Mouse (Mus musculus): ENCODE data around the gene Prkag1.

Prkag1 gene

DNA sequence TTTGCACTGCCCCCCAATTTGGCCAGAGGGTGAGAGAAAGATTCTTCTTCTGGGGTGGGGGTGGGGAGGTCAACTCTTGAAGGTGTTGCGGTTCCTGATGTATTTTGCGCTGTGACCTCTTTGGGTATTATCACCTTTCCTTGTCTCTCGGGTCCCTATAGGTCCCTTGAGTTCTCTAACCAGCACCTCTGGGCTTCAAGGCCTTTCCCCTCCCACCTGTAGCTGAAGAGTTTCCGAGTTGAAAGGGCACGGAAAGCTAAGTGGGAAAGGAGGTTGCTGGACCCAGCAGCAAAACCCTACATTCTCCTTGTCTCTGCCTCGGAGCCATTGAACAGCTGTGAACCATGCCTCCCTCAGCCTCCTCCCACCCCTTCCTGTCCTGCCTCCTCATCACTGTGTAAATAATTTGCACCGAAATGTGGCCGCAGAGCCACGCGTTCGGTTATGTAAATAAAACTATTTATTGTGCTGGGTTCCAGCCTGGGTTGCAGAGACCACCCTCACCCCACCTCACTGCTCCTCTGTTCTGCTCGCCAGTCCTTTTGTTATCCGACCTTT lies 38.1 kb downstream of the Prkag1 start:
- DNase-seq (ENCODE audit: low read depth, low spot score): no peak

DNA sequence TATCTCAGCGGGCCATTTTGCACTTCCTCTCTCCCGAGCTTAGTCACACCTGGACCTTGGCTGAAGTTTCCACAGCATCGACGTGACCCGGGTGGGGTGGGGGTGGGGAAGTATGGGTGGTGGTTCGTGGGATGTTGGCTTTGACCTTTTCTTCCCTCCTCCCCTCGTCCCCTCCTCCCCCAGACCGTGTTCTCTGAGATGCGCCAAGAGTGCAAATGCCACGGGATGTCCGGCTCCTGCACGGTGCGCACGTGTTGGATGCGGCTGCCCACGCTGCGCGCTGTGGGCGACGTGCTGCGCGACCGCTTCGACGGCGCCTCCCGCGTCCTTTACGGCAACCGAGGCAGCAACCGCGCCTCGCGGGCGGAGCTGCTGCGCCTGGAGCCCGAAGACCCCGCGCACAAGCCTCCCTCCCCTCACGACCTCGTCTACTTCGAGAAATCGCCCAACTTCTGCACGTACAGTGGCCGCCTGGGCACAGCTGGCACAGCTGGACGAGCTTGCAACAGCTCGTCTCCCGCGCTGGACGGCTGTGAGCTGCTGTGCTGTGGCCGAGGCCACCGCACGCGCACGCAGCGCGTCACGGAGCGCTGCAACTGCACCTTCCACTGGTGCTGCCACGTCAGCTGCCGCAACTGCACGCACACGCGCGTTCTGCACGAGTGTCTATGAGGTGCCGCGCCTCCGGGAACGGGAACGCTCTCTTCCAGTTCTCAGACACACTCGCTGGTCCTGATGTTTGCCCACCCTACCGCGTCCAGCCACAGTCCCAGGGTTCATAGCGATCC lies 38.9 kb downstream of the Prkag1 start:
- no peak for DNase-seq (ENCODE audit: low read depth, low spot score)

DNA sequence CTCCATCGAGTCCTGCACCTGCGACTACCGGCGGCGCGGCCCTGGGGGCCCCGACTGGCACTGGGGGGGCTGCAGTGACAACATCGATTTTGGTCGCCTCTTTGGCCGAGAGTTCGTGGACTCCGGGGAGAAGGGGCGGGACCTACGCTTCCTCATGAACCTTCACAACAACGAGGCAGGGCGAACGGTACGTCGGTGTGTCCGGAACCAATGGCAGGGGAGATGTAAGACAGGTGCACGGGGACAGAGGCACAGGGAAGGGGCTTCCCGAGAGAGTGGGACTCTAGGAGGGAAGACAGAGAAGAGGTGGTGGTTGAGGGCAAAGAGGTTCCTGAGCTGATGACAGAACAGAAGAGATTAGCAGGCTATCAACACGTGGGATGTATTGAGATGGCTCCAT lies 39.5 kb downstream of the Prkag1 start:
- DNase-seq (ENCODE audit: low read depth, low spot score): no peak

DNA sequence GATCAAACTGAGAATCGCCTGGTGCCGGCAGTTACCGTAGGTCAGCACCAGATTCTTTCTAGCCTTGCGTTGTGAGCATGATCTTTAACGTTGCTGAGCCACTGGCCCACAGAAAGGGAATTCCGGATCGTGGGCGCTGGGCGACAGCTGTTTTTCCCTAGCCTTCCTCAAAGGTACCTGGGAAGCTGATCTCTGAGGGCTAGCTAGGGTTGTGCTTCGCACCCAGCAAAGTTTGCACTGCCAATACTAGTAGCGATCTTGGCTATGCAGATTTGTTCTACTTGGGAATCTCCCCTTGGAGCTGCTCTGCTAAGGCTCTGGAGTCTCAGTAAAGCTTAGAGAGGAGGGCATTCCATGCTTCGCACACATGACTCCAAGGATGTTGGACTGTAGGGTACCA lies 40.1 kb downstream of the Prkag1 start:
- DNase-seq (ENCODE audit: low read depth, low spot score): no peak

DNA sequence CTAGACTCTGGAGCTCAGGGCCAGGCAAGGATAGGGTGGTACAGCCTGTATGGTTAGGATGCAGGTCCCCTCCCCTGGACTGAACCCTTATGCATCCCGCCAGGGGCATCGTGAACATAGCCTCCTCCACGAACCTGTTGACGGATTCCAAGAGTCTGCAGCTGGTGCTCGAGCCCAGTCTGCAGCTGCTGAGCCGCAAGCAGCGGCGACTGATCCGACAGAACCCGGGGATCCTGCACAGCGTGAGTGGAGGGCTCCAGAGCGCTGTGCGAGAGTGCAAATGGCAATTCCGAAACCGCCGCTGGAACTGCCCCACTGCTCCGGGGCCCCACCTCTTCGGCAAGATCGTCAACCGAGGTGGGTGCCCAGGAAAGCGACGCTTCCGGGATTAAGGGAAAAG lies 40.6 kb downstream of the Prkag1 start:
- no peak for DNase-seq (ENCODE audit: low read depth, low spot score)

DNA sequence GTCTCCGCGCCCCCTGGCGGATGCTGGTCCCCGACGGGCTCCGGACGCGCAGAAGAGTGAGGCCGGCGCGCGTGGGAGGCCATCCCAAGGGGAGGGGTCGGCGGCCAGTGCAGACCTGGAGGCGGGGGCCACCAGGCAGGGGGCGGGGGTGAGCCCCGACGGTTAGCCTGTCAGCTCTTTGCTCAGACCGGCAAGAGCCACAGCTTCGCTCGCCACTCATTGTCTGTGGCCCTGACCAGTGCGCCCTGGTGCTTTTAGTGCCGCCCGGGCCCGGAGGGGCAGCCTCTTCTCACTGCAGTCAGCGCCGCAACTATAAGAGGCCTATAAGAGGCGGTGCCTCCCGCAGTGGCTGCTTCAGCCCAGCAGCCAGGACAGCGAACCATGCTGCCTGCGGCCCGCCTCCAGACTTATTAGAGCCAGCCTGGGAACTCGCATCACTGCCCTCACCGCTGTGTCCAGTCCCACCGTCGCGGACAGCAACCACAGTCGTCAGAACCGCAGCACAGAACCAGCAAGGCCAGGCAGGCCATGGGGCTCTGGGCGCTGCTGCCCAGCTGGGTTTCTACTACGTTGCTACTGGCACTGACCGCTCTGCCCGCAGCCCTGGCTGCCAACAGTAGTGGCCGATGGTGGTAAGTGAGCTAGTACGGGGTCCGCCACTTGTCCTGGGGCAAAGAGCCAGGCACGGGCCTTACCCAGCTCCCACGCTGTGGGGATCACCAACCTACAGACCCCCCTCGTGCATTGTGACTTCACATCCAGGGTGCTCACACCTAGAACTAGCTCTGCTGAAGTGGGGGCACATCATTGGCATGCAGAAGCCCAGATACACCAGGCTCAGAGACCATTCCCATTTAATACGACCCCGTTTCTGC lies 41.4 kb downstream of the Prkag1 start, which contains the start of gene Wnt1:
Gene Wnt1, plus strand, starts transcription at position 197 of the 875 bp plus-strand sequence.
- DNase-seq (ENCODE audit: low read depth, low spot score): no peak

DNA sequence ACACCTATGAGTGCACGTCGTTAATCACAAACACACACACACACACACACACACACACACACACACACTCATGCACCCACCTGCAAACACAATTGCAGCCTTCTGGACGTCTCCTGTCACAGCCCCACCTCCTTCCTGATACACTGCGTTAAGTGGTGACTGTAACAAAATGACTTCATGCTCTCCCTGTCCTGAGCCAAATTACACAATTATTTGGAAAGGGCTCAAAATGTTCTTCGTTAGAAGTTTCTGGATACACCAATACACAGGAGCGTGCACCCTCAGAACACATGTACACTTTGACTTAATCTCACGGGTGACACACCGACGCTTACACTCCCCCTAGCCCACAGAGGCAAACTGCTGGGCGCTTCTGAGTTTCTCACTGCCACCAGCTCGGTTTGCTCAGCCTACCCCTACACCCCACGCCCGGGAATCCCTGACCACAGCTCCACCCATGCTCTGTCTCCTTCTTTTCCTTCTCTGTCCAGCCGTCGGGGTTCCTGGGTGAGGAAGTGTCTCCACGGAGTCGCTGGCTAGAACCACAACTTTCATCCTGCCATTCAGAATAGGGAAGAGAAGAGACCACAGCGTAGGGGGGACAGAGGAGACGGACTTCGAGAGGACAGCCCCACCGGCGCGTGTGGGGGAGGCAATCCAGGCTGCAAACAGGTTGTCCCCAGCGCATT lies 42.2 kb downstream of the Prkag1 start:
- DNase-seq (ENCODE audit: low read depth, low spot score): no peak

DNA sequence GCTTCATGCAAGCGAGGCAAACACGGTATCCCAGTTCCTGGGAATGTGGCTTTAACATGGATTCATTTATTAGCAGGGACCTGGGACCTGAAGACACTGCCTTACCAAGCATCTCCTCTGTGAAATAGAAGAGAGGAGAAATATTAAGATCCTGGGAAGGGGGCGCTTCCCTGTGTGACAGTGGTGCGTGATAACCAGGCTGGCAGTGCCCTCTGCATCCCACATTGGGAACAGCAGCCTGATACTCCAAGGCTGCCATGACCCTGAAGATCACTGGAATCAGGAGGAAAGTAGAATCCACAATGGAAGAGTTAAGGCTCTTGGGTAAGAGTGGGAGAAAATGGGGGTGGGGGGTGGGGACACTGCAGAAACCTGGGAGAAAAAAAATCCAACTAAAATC lies 43.4 kb downstream of the Prkag1 start:
- DNase-seq (ENCODE audit: low read depth, low spot score): no peak

DNA sequence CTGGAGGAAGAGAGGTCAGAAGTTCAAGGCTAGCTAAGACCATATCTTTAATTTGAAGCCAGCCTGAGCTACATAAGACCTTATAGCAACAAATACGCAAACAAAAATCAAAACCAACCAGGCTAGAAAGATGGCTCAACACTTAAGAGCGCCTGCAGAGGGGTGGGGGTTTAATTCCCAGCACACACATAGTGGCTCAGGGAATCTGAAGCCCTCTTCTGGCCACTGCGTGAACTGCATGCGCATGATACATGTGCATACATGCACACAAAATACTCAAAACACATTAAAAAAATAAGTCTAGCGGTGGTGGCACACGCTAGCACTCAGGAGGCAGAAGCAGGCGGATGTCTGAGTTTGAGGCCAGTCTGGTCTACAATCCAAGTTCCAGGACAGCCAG lies 45.6 kb downstream of the Prkag1 start:
- no peak for DNase-seq (ENCODE audit: low read depth, low spot score)

DNA sequence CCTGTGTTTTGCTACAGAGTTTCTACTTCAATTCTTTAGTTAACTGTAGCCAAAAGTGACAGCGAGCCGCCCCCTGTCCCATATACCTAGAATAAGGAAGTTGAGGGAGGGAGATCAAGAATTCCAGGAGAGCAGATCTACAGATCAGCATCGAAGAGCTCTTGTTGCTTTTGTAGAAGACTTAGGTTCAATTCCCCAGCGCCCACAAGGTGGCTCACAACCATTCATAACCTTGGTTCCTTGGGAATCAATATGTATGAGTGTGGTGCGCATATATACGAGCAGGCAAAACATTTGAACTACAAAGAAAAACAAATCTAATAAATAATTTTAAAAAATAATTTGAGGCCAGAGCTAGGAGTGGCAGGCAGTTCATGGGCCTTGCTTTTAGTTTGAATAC lies 50.2 kb downstream of the Prkag1 start:
- DNase-seq (ENCODE audit: low read depth, low spot score): no peak

DNA sequence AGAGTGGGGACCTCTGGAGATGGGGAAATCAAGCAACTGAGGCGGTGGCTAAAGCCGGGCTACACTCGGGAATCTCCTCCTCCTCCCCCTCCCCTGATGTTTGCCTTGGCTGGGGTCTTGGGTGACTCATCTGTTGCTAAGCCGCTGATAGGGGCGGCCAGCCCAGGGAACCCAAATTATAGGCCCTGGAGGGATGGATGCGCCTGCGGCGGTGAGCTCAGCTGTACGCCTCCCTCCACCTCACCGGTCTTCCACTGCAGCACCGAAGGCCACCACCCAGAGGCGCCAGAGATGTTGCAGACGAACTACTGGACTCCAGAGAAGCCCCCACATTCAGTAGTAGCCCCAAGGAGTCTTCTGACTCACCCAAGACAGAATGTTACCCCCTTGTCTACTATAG lies 50.7 kb downstream of the Prkag1 start:
- DNase-seq (ENCODE audit: low read depth, low spot score): peak; percentile 62

DNA sequence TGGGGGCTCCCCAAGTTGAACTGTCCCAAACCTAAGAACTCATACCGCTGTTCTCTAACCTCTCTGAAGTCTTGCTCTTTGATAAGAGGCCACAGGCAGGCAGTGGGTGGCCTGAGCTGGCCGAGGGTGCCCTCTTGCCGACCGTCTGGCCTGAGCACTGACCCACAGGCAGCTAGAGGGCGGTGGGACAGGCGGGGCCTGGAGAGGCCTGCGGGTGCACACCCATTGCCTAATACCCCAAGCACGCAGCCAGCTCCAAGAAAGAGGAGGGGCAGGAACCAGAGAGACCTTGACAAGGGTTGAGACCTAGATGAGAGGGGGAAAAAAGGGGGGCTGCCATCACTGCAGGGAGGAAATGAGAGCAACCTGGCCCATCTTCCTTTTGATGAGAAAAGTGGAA lies 51.2 kb downstream of the Prkag1 start:
- peak; percentile 40 for DNase-seq (ENCODE audit: low read depth, low spot score)

DNA sequence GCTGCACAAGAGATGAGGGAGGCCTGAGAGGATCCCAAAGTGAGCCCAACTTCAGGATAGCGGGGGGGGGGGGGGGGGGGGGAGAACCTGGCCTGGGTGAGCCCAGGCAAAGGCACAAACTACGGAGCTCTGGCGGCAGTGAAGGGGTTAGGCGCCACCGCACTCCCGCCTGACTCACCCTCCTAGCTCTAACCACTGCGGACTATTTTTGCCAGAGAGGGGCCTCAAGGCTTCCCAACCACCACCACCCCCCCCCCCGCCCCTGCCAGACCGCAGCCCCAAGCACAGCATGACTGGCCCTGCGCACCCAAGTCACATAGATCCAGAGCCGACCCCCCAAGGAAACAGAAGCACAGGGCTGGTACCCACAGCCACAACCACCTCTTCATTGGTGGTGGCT lies 52.5 kb downstream of the Prkag1 start:
- DNase-seq (ENCODE audit: low read depth, low spot score): no peak

DNA sequence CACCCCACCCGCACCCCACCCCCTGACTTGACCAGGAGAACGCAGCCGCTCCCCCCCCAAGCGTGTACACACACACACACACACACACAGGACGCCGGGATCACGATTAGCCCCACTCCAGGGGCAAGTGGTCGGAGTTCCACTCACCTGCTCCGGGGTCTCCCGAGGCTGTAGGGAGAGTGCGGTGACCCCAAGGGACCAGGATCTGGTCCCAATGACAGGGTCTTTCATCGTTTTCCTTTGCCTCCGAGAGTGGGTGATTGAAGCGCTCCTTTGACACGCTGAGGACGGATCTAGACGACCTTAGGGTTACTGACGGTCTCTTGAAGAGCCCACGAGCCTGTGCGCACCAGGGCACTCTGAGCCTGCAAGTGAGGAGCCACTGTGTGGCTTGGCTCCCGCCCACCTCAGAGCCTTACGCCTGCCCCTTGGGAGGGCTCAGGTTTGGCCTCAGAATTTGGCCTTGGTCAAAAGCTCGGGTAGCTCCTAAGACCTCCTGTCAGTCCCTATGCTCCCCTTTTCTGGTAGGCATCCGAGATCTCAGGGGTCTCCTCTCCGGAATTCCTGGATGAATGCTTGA lies 53.0 kb downstream of the Prkag1 start:
- no peak for DNase-seq (ENCODE audit: low read depth, low spot score)

DNA sequence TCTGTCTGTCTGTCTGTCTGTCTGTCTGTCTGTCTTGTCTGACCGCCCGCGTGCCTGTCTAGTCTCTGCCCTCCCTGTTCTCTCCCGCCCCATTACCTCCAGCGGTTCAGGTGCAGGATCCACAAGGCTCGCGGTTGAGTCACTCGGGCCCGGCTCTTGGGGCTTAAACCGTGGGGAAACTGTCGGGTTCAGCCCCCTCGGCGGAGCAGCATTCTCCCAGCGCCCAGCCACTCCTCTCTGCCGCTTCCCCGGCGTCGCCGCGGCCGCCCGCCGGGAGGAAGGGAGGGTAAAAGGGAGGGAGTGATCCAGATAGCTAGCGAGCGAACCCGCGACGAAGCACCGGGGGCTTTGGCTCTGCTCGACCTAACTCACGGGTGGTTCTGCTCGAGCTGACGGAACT lies 53.6 kb downstream of the Prkag1 start, which contains the start of gene Wnt10b:
Gene Wnt10b, minus strand, starts transcription at position 389 of the 400 bp plus-strand sequence.
- no peak for DNase-seq (ENCODE audit: low read depth, low spot score)

DNA sequence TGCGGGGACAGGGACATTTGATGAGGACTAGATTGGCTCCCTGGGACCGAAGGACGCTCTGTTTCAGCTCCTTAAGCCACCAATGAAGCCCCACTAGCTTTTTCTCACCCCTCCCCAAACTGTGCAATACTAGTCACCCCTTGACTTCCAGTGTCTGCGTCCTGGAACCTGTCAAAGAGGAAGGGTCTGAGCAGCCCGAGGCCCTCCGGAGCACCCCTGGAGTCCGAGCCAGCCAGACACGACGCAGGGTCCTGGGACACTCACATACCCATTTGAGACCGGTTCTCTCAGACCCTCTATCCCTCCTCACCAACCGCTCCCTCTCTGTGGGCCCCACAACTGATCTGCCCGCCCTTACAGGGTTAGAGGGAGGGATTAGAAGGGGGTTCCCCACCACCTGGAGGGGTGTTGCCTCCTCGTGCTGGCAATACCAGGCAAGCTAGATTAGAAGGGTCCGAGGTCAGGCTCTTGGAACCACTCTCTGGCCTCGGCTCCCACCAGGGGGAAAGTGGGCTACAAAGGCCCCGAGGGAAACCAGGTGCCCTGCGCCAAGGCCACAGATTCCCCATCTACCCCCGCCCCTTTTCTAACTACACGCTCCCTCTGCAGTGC lies 54.2 kb downstream of the Prkag1 start:
- no peak for DNase-seq (ENCODE audit: low read depth, low spot score)

DNA sequence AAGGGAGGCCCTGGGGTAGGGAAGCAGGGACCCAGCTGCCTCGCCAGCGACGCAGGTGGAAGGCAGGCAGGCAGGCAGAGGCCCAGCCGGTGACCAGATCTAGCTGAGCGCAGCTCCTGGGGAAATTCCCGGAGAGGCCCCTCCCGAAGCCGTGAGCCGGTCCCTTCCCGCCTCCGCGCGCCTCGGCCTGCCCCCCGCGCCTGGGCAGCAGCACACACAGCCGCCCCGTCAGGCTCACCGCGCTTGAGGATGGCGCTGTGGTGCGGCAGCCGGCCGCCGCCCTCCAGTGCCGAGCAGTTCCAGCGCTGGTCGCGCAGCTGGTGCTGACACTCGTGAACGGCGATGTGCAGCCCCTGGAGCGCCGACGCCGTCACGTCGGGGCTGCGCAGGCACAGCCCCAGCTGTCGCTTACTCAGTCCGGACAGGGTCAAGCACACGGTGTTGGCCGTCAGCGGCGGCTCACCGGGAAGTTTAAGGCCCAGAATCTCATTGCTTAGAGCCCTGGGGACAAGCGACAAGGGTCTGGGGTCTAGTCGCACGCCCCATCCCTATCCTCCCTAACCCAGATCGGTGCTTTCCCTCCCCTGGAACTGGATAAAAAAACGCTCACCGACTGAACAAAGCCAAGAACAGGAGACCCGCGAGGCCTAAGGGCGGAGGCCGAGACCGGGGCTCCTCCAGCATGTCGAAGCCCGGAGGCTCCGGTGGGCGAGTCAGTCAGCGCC lies 54.9 kb downstream of the Prkag1 start:
- DNase-seq (ENCODE audit: low read depth, low spot score): no peak

DNA sequence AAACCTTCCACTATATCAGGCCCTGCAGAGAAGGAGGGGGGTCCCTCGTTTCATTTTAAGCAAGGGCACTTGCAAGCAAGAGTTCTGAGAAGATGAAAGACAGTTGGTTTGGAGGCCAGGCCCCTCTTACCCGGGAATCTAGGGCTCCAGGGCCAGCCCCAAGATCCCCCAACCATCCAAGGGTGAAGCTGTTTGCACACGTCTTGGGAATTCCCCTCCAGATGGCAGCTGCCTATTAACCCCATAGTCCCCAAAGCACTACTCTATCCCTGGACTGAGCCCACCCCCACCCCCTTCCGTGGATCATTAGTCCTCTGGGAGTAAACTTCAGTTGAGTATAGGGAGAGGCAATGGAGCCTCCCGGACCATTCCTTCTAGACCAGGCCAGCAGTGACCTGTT lies 55.8 kb downstream of the Prkag1 start:
- no peak for DNase-seq (ENCODE audit: low read depth, low spot score)

DNA sequence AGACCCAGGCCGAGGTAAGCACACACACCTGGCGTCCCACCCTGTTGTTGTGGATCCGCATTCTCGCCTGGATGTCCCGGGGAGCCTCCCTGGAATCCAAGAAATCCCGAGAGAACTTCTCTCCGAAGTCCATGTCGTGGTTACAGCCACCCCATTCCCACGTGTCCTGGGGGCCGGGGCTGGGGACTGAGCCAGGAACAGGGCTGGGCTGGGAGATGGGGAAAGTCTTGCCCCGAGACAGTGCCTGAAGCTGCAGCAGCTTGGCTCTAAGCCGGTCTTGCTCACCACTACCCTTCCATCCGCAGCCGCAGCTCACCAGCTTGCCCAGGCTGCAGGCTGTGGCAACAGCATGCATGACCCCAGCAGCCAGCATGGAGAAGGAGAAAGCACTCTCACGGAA lies 57.2 kb downstream of the Prkag1 start:
- no peak for DNase-seq (ENCODE audit: low read depth, low spot score)

DNA sequence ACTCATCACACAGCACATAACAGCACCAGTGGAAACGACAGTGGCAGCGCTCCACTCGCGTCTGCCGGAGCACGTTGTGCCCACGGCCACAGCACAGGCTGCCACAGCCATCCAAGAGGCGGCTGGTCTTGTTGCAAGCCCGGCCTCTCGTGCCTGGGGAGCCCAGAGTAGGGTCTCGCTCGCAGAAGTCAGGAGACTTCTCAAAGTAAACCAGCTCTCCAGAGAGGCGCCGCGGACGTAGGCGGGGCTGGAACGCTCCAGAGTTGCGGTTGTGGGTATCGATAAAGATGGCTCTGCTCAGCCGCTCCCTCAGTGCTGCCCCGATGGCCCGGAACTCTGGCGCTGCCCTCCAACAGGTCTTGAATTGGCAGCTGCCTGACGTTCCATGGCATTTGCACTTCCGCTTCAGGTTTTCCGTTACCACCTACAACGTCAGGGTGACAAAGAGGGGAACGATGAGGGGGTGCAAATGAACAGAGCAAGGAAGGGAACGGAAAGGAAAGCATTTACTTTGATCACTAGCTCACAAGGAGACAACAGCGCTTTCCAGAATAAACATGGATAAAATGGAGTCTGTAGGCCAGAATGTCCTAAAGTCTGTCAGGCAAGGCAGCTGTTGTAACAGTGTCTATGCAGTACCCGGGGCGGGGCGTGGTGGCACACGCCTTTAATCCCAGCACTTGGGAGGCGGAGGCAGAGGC lies 58.7 kb downstream of the Prkag1 start:
- no peak for DNase-seq (ENCODE audit: low read depth, low spot score)

Measured in skeletal muscle tissue, adult 2 months (tissue).